Mouse (Mus musculus) CH12.LX (cell line): ENCODE results near the gene Fam171a1.

ENCODE experiments used
- CHD2 ChIP-seq: IDR thresholded peaks from 2 replicates; pipeline ENCODE4 v1.6.1; 2011; ENCODE audit warnings: low read length, improper control_type of control experiment
- CTCF ChIP-seq, 2 experiments: IDR thresholded peaks in 1 of 2; conservative IDR thresholded peaks in 1 of 2; 2 replicates each; pipeline ENCODE4 v1.5.1; 2011 to 2012; ENCODE audit warnings: low read depth in 2 of 2, low read length in 2 of 2, improper control_type of control experiment in 1 of 2, inconsistent platforms in 1 of 2, mild to moderate bottlenecking in 1 of 2, moderate library complexity in 1 of 2
- ETS1 ChIP-seq: conservative IDR thresholded peaks from 2 replicates; pipeline ENCODE4 v1.6.1; 2012; ENCODE audit warnings: low read depth, mild to moderate bottlenecking, inconsistent platforms, low read length, improper control_type of control experiment, moderate library complexity
- MAX ChIP-seq: IDR thresholded peaks from 2 replicates; pipeline ENCODE4 v1.6.1; 2011; ENCODE audit warnings: low read length, improper control_type of control experiment
- NRF1 ChIP-seq: IDR thresholded peaks from 2 replicates; pipeline ENCODE4 v1.6.1; 2014; ENCODE audit warnings: low read depth, mild to moderate bottlenecking, inconsistent platforms, low read length, improper control_type of control experiment, moderate library complexity
- POLR2A ChIP-seq: IDR thresholded peaks from 2 replicates; pipeline ENCODE4 v1.6.1; 2011; ENCODE audit warnings: low read depth, mild to moderate bottlenecking, improper control_type of control experiment, low read length
- POLR2AphosphoS2 ChIP-seq: IDR thresholded peaks from 2 replicates; pipeline ENCODE4 v1.6.1; 2011; ENCODE audit warnings: low read depth, low read length, improper control_type of control experiment
- RCOR1 ChIP-seq: conservative IDR thresholded peaks from 2 replicates; pipeline ENCODE4 v1.6.1; 2012; ENCODE audit warnings: low read depth, mild to moderate bottlenecking, inconsistent platforms, low read length, improper control_type of control experiment
- TBP ChIP-seq: conservative IDR thresholded peaks from 2 replicates; pipeline ENCODE4 v1.6.1; 2011; ENCODE audit warnings: low read depth, low read length, improper control_type of control experiment
- ZNF384 ChIP-seq: IDR thresholded peaks from 2 replicates; pipeline ENCODE4 v1.6.1; 2012; ENCODE audit warnings: low read depth, low read length, improper control_type of control experiment, inconsistent platforms

DNA sequence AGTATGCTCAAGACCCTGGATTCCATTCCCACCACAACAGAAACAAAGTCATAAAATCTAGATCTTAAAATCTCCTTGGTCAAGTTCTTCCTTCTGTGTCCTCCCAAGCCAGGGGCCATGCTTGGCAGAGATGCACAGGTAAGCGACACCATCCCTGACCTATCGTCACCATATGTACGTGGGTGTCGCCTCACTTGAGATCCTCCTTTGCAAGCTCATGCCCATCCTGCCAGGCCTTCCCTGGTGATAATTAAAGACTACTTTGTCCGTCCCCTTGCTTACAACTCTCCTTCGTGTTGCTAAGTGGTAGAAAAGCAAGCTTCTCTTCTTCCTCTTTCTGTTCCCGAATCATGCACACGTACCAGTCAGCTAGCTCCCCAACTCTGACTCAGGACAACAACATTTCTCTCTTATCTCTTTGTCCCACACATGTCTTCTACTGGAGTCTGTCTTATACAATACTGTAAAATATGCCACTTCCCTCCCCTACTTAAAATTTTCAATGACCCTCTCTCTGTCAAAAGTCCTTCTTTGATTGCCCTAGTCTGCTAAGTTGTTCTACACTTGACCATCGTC is 49.6 kb downstream of the Fam171a1 start:
- TF ChIP-seq ZNF384 (no peak), POLR2AphosphoS2 (no peak), MAX (no peak), POLR2A (no peak), ETS1 (no peak), CHD2 (no peak), CTCF (conservative IDR thresholded peaks at IDR 0.05 in 1 of 2, IDR thresholded peaks at IDR 0.05 in 1 of 2; ENCODE audit: low read depth in 2 of 2, low read length in 2 of 2) (no peak), TBP (no peak), RCOR1 (no peak), NRF1 (no peak)
